Mouse (Mus musculus): Measurements from ENCODE around the gene Henmt1. TPM values are rescaled to one million over a fixed set of nuclear protein-coding genes. Genes with fewer than 3 reads are reported as not detected.

Gene Henmt1
- not detected in 2 replicates for polyA plus RNA-seq (2012; ENCODE audit: insufficient read depth, low replicate concordance)

- Histone ChIP-seq H3K4me1 (peaks cover 3% of the 10 kb centered on the region), H3K4me3 (replicated peaks) (peak within 1 kb of the TSS; percentile 65), H3K27me3 (replicated peaks) (peaks cover 2% of the 10 kb centered on the region), H3K9me3 (peaks cover 37% of the 10 kb centered on the region), H3K36me3 (replicated peaks; ENCODE audit: low read length) (no peaks in the 10 kb centered on the region)
- TF ChIP-seq GATA1 (IDR thresholded peaks at IDR 0.05; ENCODE audit: borderline replicate concordance, low read length) (no peak), FLI1 (IDR thresholded peaks at IDR 0.05; ENCODE audit: low read length) (no peak)
These were observed at the start of gene Henmt1 for GRCm38 (mm10) chr3:108939573-108939972. TSS of gene Henmt1 (plus strand) at chr3:108939873.

DNA sequence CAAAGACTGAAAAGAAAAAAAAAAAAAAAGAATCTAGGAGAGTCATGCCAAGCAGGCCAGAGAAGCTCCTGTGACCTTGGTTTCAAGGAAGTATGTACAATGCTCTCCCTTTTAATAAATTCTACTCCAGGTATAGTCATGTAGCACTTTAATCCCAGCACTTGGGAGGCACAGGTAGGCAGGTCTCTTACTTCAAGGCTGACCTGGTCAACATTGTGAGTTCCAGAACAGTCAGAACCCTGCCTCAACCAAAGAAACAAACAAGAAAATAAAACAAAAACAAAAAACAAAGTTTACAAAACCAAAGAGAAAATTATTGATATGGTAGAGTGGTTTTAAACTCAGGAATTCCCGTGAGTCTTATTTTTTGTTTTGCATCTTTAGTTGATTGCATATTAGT is 49.8 kb upstream of the Henmt1 start, which contains the start of gene Fndc7:
Gene Fndc7 (minus strand): TSS at position 101 of the 400 bp plus-strand sequence.
- H3K4me1 ChIP-seq = peaks cover 32% of the 10 kb centered on the region
- H3K36me3 ChIP-seq (replicated peaks; ENCODE audit: low read length) = no peaks in the 10 kb centered on the region
- TF ChIP-seq GATA1 (IDR thresholded peaks at IDR 0.05; ENCODE audit: borderline replicate concordance, low read length) (no peak), FLI1 (IDR thresholded peaks at IDR 0.05; ENCODE audit: low read length) (no peak)
- no peaks in the 10 kb centered on the region for H3K9me3 ChIP-seq
- no peak within 1 kb of the TSS for H3K4me3 ChIP-seq (replicated peaks)
- no peaks in the 10 kb centered on the region for H3K27me3 ChIP-seq (replicated peaks)

DNA sequence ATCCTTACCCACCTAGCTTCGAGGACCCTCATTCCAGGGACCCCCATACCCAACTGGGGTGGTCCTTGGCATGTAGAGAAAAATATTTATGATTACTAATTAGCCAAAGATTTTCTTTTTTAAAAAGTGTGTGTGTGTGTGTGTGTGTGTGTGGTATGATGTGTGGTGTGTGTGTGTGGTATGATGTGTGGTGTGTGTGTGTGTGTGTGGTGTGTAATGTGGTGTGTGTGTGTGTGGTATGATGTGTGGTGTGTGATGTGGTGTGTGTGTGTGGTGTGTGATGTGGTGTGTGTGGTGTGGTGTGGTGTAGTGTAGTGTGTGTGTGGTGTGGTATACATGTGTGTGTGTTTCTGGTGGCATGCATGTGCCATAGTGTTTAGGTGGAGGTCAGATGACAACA is 47.6 kb upstream of the Henmt1 start:
- Histone ChIP-seq H3K9me3 (no peaks in the 10 kb centered on the region), H3K36me3 (replicated peaks; ENCODE audit: low read length) (no peaks in the 10 kb centered on the region), H3K4me1 (peaks cover 11% of the 10 kb centered on the region), H3K4me3 (replicated peaks) (no peak overlapping the region), H3K27me3 (replicated peaks) (no peaks in the 10 kb centered on the region)
- TF ChIP-seq GATA1 (IDR thresholded peaks at IDR 0.05; ENCODE audit: borderline replicate concordance, low read length) = no peak
- TF ChIP-seq FLI1 (IDR thresholded peaks at IDR 0.05; ENCODE audit: low read length) = no peak

- Histone ChIP-seq H3K9me3 (no peaks in the 10 kb centered on the region), H3K4me3 (replicated peaks) (no peak overlapping the region), H3K4me1 (peaks cover 3% of the 10 kb centered on the region; the same call in 1 of the 2 replicates), H3K27me3 (replicated peaks) (no peaks in the 10 kb centered on the region), H3K36me3 (replicated peaks; ENCODE audit: low read length) (no peaks in the 10 kb centered on the region)
- TF ChIP-seq FLI1 (IDR thresholded peaks at IDR 0.05; ENCODE audit: low read length) (no peak), GATA1 (IDR thresholded peaks at IDR 0.05; ENCODE audit: borderline replicate concordance, low read length) (no peak)
These were observed 46.8 kb upstream of the Henmt1 start for GRCm38 (mm10) chr3:108892914-108893313.

DNA sequence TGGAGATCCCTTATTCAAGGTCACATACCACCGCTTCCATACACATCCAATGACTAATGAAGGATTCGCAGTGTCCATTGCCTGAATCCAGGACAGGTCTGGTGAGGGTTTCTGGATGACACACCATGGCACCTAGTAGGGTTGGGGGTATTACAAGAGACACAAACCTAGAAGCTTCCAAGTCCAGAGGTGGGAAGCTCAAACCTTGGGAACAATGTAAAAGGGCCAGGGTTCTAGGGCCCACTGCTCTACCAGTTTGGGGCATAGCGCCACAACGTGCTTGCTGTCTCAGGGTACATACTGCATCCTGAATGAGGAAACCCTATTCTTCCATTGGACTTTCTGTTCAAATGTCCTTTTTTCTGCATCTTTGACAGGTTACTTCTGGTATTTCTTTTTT is 41.0 kb upstream of the Henmt1 start:
- Histone ChIP-seq H3K9me3 (no peaks in the 10 kb centered on the region), H3K4me1 (peaks cover 42% of the 10 kb centered on the region), H3K36me3 (replicated peaks; ENCODE audit: low read length) (peaks cover 42% of the 10 kb centered on the region), H3K4me3 (replicated peaks) (no peak overlapping the region), H3K27me3 (replicated peaks) (no peaks in the 10 kb centered on the region)
- no peak for TF ChIP-seq FLI1 (IDR thresholded peaks at IDR 0.05; ENCODE audit: low read length)

DNA sequence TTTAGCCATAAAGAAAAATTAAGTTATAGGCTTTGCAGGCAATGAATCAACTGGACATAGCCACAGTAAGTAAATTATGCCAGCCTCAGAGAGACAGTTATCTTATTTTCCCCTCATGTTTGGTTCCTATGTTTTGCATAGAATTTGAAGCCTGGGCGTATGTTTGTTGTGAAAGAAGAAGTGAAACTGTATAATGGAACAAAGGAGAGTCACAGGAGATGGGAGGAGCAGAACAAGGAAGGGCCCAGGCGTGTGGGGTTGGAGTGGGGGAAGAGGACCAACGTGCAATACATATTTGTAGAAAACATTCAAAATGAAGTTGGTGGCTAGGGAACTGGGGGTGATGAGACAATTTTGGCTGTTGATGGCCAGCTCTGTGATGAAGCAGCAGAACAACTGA is 39.5 kb upstream of the Henmt1 start:
- Histone ChIP-seq H3K4me3 (replicated peaks) (no peak overlapping the region), H3K27me3 (replicated peaks) (no peaks in the 10 kb centered on the region), H3K9me3 (no peaks in the 10 kb centered on the region), H3K36me3 (replicated peaks; ENCODE audit: low read length) (peaks cover 57% of the 10 kb centered on the region), H3K4me1 (peaks cover 50% of the 10 kb centered on the region)
- TF ChIP-seq GATA1 (IDR thresholded peaks at IDR 0.05; ENCODE audit: borderline replicate concordance, low read length) (no peak), FLI1 (IDR thresholded peaks at IDR 0.05; ENCODE audit: low read length) (no peak)

DNA sequence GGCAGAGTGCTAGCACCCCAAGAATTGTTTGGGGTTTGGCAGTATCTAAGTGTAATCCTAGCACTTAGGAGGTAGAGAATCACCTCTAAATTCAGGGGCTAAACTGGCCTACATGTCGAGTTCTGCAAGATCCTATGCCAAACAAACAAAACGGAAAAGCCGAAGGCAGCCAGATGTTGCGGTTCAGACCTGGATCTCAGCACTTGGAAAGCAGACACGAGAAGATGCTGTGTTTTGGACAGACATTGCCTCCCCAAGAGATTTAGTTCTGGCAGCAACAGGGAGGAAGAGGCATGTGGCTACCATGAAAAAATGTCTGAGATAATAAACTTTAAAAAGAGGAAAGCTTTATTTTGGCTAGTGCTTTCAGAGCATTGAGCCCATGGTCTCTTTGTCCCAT is 39.0 kb upstream of the Henmt1 start:
- TF ChIP-seq FLI1 (IDR thresholded peaks at IDR 0.05; ENCODE audit: low read length) = no peak
- TF ChIP-seq GATA1 (IDR thresholded peaks at IDR 0.05; ENCODE audit: borderline replicate concordance, low read length) = no peak
- Histone ChIP-seq H3K4me3 (replicated peaks) (no peak overlapping the region), H3K4me1 (peaks cover 50% of the 10 kb centered on the region), H3K9me3 (no peaks in the 10 kb centered on the region), H3K27me3 (replicated peaks) (no peaks in the 10 kb centered on the region), H3K36me3 (replicated peaks; ENCODE audit: low read length) (peaks cover 62% of the 10 kb centered on the region)

- H3K4me3 ChIP-seq (replicated peaks) = no peak overlapping the region
- H3K27me3 ChIP-seq (replicated peaks) = no peaks in the 10 kb centered on the region
- H3K36me3 ChIP-seq (replicated peaks; ENCODE audit: low read length) = peaks cover 76% of the 10 kb centered on the region
- TF ChIP-seq GATA1 (IDR thresholded peaks at IDR 0.05; ENCODE audit: borderline replicate concordance, low read length) = no peak
- no peak for TF ChIP-seq FLI1 (IDR thresholded peaks at IDR 0.05; ENCODE audit: low read length)
- no peaks in the 10 kb centered on the region for H3K9me3 ChIP-seq
- H3K4me1 ChIP-seq = peaks cover 52% of the 10 kb centered on the region
These were observed 37.6 kb upstream of the Henmt1 start for GRCm38 (mm10) chr3:108902038-108902437.

DNA sequence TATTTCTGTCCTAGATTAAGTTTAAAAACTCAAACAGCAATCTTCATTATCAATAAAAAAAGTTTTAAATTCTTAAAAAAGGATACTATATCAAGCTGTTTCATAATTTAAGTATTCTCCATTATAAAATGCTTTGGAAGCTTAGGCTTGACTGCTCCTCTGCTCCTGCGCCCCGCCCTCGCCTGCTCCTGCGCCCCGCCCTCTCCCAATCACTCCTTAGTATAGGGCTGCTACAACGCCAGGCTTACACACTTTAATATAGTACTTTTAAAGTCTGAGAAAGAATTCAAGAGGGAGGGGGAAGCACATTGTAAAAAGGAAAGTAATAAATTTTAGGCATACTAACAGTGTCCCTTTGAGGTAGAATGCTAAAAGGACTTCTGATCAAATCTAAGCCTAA is 36.7 kb upstream of the Henmt1 start:
- Histone ChIP-seq H3K4me3 (replicated peaks) (no peak overlapping the region), H3K4me1 (peaks cover 55% of the 10 kb centered on the region), H3K36me3 (replicated peaks; ENCODE audit: low read length) (peaks cover 85% of the 10 kb centered on the region), H3K9me3 (no peaks in the 10 kb centered on the region), H3K27me3 (replicated peaks) (no peaks in the 10 kb centered on the region)
- TF ChIP-seq FLI1 (IDR thresholded peaks at IDR 0.05; ENCODE audit: low read length) (no peak), GATA1 (IDR thresholded peaks at IDR 0.05; ENCODE audit: borderline replicate concordance, low read length) (no peak)

GRCm38 (mm10) chr3:108910303-108911080 is 29.2 kb upstream of the Henmt1 start:
- peak overlapping the region; percentile 99 for H3K4me3 ChIP-seq (replicated peaks)

More at GRCm38 (mm10) chr3:108910303-108911080, 29.2 kb upstream of the Henmt1 start:
- Histone ChIP-seq H3K27me3 (replicated peaks) (no peaks in the 10 kb centered on the region), H3K4me1 (peaks cover 38% of the 10 kb centered on the region), H3K36me3 (replicated peaks; ENCODE audit: low read length) (peaks cover 39% of the 10 kb centered on the region), H3K9me3 (no peaks in the 10 kb centered on the region)
- no peak for TF ChIP-seq FLI1 (IDR thresholded peaks at IDR 0.05; ENCODE audit: low read length)
- no peak for TF ChIP-seq GATA1 (IDR thresholded peaks at IDR 0.05; ENCODE audit: borderline replicate concordance, low read length)
